Mouse (Mus musculus): ENCODE results near the gene Txndc17.

DNA sequence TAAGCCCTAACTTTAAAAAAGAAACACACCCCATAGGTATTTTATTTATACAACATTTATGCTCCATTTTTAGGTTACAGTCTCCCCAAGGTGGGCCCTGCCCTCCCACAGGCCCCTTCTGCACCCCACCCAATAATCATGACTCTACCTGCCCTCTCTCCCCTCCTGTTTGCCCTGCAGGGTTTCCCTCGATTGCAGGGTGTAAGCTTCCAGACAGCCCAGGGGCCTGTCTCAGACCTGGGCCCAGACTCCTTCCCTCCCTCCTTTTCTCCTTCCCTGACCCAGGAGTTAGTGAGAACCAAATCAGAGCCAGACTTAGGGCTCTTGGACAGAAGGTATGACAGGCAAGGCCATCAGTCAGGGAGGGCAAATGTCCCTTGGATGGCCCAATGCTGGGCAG, 25.6 kb downstream of the Txndc17 start:
- TF ChIP-seq CTCF (IDR thresholded peaks at IDR 0.05; ENCODE audit: insufficient read depth, low read depth, low read length) = no peak
- TF ChIP-seq POLR2A (IDR thresholded peaks at IDR 0.05; ENCODE audit: insufficient read depth, low read depth, low read length) = no peak

Measured in olfactory bulb, adult 2 months (tissue).